Mouse (Mus musculus): Measurements from ENCODE around the gene Iqcf5.

DNA sequence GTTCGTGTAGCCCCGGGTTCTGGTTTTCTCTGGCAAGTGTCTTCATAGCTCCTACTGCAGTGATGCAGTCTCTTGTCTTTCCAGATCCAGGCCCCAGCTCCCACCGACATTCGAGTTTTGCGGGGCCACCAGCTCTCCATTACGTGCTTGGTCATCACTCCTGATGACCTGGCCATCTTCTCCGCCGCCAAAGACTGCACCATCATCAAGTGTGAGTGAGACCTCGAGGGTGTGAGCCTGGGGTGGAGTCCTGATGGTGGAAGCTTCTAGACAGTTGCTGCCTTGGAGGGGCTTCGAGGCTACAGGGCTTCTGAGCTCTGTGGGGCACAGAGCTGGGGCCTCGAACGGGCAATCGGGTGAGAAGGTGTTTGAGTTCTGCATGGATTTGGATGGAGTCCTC, 32.7 kb upstream of the Iqcf5 start:
- TF ChIP-seq CTCF (IDR thresholded peaks at IDR 0.05; ENCODE audit: borderline replicate concordance, insufficient read depth, low read depth, low read length) (no peak), POLR2A (IDR thresholded peaks at IDR 0.05; ENCODE audit: borderline replicate concordance, insufficient read depth, low read length) (no peak)
